24 mouse cellular contexts compared by ENCODE assay signal in genomic region chrX:147326231-147326630, GRCm38 (mm10).
"Had no signal": no experiment of that assay in that cellular context is flagged by ENCODE, and none has a peak within 500 bp of the region (broad histone marks: within the 10 kb centered on the region; RNA-seq: fewer than 3 reads in every experiment).

No protein-coding gene starts in this region.

- H3K27me3 ChIP-seq: heart, embryonic 13.5 days; heart, embryonic 15.5 days; hindbrain, embryonic 13.5 days; hindbrain, embryonic 15.5 days; limb, embryonic 12.5 days; liver, embryonic 13.5 days; liver, embryonic 15.5 days had no signal

- H3K4me1 ChIP-seq: heart, embryonic 13.5 days; heart, embryonic 15.5 days; hindbrain, embryonic 13.5 days; hindbrain, embryonic 15.5 days; limb, embryonic 12.5 days; liver, embryonic 13.5 days; liver, embryonic 15.5 days had no signal

- H3K9ac ChIP-seq: heart, embryonic 13.5 days; heart, embryonic 15.5 days; hindbrain, embryonic 13.5 days; hindbrain, embryonic 15.5 days; limb, embryonic 12.5 days; liver, embryonic 13.5 days; liver, embryonic 15.5 days had no signal

- H3K9me3 ChIP-seq: heart, embryonic 13.5 days; heart, embryonic 15.5 days; hindbrain, embryonic 13.5 days; hindbrain, embryonic 15.5 days; limb, embryonic 12.5 days; liver, embryonic 13.5 days; liver, embryonic 15.5 days had no signal

- H3K4me3 ChIP-seq: heart, adult 2 months; heart, embryonic 13.5 days; heart, embryonic 15.5 days; hindbrain, embryonic 13.5 days; hindbrain, embryonic 15.5 days; layer of hippocampus, adult 2 months; limb, embryonic 12.5 days; liver, embryonic 13.5 days; liver, embryonic 15.5 days had no signal

- ATAC-seq: hindbrain, postnatal 0 days; intestine, embryonic 16.5 days had no signal

- H3K27ac ChIP-seq: heart, adult 2 months; heart, embryonic 13.5 days; heart, embryonic 15.5 days; hindbrain, embryonic 13.5 days; hindbrain, embryonic 15.5 days; hindbrain, postnatal 0 days; layer of hippocampus, adult 2 months; limb, embryonic 12.5 days; liver, embryonic 13.5 days; liver, embryonic 15.5 days had no signal

- H3K4me2 ChIP-seq: heart, embryonic 11.5 days; heart, embryonic 13.5 days; heart, embryonic 15.5 days; hindbrain, embryonic 13.5 days; hindbrain, embryonic 15.5 days; limb, embryonic 12.5 days; liver, embryonic 11.5 days; liver, embryonic 13.5 days; liver, embryonic 15.5 days had no signal

- H3K36me3 ChIP-seq: heart, embryonic 13.5 days; heart, embryonic 15.5 days; hindbrain, embryonic 13.5 days; hindbrain, embryonic 15.5 days; limb, embryonic 12.5 days; liver, embryonic 13.5 days; liver, embryonic 15.5 days had no signal

- DNase-seq: gastrocnemius, postnatal 14 days; gastrocnemius, postnatal 36 days; heart, adult 11 months; heart, adult 2 months; heart, postnatal 14 days; heart, postnatal 36 days; kidney, adult 11 months; kidney, adult 2 months; kidney, adult 9 months; kidney, postnatal 14 days; left cerebral cortex, postnatal 4 days; liver; liver, embryonic 13.5 days had no signal
